Mouse (Mus musculus) right cerebral cortex, postnatal 36 days (tissue): Measurements from ENCODE around the gene Tmx4.
"Not testable (repeated sequence)": the region's sequence is repeated elsewhere in the genome, so short reads cannot be mapped to it uniquely, and the experiment has no call there.

ENCODE experiments used
- DNase-seq, 2 experiments: peaks; one replicate each; pipeline ENCODE4 v3.0.0; 2022; ENCODE audit warnings: low spot score in 2 of 2, mixed read lengths in 1 of 2

The Tmx4 gene

DNA sequence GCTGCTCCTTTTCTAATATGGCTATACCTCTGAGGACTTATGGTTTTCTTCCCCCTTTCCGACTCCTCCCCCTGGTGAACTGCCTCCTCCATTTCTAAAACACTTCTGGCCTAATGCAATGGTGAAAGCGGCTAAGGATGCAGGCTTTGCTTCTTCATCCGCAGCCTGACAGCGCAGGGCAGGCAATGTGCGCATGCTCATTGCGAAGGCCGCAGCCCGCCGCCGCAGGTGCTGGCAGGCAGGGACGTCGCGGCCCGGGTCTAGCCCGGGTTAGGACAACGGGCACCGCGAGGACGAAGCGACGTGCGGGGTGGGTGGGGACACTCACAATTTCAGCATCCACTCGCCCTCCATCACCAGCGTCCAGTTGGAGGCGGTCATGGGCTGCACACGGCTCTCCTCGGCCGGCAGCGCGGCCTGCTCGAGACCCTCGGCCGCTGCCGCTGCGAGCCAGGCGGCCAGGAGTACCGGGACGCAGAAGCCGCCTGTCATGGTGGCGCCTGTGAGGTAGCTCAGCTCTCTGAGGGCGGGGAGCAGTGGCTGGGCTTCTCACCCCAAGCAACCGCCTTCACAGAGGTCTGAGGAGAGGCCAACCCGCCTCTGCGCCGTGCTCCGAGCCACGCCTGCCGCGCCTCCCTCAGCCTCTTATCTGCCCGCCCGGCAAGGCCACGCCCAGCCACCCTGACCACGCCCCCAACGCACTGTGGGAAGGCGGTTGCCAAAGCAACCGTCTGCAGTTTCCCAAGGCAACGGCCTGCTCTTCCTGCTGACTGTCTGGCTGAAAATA, at the start of gene Tmx4:
Gene Tmx4 (minus strand): TSS at position 632 of the 787 bp plus-strand sequence.
- peak; percentile 96 to 97 for DNase-seq

DNA sequence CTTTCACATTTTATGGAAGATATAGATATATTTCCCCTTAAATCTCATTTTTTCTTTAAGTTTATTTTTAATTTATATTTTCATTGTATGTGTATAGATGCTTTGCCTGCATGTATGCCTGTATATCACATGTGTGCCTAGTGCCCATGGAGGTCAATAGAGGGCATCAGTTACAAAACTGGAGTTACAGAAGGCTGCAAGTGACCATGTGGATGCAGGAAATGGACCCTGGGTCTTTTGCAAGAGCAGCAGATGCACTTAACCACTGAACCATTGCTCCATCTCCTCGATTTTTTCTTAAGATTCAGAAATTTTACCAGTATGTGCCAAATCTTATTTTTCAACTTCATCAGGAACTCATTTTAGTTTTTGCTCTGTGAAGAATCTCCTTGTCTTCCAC, 48.2 kb upstream of the Tmx4 start:
- DNase-seq = no peak

DNA sequence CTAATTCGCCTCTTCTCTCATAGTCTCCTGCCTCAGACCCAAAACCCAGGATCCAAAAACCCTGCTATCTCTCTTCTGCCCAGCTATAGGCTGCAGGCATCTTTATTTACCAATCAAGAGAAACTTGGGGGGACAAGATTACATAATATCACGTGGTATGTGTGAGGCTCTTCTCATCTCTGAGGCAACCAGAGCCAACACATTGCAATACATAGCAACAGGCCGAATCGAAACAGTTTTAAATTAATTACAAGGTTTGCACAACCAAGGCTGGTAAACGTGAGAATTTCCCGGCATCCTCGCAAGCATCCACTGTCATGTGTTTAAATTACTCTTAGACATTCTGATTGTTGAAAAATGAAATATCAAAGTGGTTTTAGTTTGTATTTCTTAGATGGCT, 47.1 kb upstream of the Tmx4 start:
- DNase-seq = no peak

DNA sequence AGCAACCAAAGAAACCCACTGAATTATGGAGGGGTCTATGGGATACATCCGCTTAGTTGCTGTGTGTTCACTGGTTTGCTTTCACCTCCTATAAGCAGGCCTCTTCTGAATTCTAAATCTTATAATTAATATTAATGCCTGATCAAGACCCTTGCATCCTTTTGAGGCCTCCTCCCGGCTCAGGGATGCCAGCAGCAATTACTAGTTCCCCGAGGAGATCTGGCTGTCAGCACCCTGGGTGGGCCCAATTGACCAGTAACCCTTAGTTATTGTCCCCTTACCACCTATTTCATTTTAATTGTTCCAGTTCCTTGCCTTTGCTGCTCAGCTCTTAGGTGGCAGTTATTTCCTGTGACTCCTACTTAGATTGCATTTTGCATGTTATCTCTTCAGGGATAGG, 38.4 kb upstream of the Tmx4 start:
- no peak for DNase-seq

DNA sequence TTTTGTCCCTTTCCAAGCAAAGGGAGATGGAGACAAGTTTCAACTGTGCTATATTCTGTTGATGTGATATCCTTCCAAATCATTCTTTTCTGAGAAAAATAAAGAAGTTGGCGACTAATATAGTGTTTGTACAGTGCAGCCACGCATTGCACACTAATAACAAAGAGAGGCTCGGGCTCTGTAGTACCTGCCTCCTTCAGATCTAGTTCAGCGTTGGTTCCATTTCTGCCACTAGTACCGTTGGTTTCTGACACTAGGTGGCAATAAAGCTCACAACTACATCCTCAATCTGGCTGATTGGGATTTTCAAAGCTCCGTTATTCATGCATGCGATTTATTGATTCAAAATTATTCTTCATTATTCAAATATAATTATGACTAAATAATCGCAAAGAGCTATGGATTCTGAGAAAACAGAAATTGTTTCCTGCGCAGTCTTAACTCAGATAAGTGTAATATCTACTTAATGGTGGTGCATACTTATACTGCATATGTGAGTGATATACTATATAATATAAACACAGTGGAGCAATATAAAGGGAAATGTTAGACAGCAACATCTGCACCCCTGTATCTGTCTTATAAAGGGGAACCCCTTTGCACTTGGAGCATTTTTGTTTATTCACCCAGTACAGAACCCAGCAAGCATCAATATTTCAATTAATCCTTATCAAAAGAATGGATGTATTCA, 37.5 kb upstream of the Tmx4 start:
- DNase-seq = peak in 1 of 2 experiments; percentile 18

DNA sequence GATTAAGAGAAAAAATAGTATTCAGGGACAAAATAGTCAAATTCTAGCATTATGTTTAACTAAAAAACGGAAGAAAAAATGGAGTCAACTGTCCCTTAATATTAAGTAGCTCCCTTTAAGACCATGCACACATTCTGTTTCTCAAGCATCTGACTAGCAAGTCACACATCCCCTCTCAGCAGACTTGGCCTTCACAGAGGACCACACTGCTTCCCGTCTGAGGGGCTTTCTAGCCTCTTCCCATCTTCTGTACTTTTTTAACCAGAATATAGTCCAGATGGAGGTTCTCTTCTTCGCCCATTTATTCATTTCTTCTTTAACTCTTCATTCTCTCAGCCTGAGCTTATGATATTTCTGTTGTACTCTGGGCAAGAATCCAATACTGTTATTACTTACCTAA, 35.6 kb upstream of the Tmx4 start:
- DNase-seq = no peak

DNA sequence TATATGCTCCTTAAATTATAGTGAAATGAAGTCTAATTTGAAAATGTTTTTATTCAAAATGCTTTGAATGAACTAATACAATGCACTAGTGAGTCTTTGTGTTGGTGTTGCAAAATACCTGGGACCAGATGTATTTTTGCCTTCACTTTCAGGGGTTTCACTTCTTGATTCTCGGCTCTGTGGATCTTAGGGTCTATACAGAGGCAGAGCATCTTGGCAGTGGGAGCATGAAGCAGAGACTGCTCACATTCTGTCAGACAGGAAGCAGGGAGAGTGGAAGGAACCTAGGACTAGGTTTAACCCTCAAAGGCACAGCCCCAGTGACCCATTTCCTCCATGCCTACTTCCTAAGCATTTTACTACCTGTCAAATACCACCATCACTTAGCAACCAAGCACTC, 31.5 kb upstream of the Tmx4 start:
- DNase-seq = no peak

DNA sequence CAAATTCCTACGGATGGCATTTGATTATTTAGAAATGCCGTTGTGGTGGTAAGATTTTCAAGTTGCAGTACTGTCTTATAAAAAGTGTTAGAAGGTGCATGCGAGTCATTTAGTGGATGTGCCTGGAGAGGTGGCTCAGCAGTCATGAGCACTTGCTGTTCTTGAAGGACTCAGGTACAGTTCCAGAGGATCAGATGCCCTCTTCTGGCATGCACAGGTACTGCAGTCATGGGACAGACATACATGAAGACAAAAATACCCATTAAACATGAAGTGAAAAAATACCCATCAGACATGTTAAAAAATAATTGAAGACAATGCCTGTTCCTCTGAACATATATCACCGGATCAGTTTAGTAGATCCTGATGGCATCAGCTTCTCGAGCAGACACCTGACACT, 29.7 kb upstream of the Tmx4 start:
- peak in 1 of 2 experiments; percentile 15 for DNase-seq

DNA sequence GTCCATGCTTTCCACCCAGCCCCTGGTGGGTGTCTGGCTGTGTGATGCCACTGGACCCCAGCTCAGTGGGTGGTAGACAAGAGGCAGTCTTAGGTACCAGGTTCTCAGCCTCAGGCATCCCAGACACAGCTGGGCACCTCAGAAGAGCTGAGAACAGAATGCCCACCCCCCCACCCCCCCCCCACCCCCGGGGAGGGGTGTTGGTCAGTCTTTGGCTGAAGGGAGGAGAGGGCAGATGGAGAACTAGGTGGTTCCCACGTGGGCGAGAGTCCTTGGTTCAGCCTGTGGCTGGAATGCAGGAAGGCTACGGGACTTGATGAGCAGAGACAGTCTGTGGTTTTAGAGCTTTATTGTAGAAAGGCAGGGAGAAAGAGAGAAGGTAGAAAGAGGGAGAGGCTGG, 12.5 kb upstream of the Tmx4 start:
- no peak for DNase-seq

DNA sequence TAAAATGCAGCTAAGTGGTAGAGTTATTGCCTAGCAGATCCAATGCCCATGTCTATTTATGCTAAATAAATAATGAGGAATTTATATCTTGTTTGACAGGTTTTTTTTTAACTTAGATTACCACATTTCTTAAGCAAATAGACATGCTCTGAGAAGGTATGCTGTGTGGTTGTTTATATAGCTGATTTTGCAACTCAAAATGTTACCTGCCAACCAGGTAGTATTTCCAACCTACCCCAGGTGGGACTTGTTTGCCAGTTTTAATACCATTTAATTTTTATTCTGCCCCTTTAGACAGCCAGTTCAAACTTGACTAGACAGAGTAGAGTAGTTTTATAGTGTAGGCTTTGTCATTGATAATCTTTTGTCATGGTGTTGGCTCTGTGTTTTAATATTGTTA, 10.7 kb upstream of the Tmx4 start:
- no peak for DNase-seq

DNA sequence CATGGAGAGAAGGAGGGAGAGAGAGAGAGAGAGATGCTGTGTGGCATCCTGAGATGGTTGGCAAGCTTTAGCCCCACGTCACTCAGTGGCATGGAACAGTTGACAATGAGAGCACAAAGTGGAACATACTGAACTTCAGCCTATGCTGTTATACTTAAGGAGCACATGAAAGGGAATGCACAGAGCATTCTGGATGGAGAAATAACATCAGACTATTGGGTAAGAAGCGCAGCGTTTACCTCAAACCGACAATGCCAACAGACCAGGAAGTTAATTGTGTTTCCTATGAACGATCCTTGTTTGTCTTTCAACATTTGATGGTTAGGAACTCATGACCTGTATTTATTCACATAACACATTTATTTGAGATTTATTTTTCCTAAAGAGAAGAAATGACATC, 8.8 kb upstream of the Tmx4 start:
- no peak for DNase-seq

DNA sequence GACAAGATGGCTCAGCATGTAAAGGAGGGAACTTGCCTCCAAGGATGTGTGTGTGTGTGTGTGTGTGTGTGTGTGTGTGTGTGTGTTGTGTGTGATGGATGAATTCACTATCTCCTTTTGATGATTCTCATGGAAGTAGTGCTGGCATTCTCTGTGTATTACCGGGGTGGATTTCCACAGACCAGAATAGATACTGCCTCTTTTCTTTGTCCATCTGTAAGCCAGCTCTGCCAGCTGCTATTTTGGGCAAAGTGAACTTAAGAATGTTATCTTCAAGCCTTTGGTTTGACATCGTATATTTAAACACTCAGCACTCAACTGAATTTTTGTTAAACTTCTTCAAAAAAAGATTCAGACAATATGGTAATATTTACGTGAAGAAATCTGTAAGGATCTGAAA, 5.1 kb upstream of the Tmx4 start:
- DNase-seq = peak; percentile 10 to 38

DNA sequence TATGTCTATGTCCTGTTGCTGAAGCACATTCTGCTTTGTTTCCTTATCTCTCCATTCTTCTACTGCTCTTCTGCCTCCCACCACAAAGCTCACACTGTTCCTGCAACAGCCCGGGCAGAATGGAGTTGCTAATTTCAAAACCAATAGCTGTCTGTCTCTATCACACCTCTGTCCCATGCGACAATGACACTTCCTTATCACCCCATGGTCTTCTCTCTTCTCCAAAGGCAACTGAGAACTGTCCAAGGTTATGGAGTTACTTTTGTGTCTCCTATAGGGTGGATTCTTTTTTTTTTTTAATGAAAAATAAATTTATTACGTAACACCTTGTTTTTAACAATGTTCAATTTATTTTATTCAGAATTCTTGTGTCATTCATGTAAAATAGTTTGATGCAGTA, 1.8 kb upstream of the Tmx4 start:
- DNase-seq = no peak

DNA sequence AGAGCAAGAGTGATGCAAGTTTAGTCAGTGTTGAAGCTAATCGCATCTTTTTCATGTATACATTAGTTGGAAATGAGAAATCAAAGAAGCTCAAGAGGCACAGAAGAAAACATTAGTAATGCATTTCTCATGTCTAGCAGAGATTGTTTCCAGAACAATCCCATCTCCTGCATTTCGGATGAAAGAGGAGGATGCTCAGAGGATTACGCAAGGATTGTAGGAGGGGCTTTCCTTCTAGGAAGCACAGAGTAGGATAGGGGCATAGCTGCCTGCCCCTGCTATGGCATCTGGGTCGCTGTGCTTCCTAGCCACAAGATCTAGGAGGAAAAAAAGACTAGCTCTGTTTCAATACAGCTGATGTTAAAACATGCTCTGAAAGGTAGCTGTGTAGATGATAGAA, 1.2 kb upstream of the Tmx4 start:
- DNase-seq = no peak

DNA sequence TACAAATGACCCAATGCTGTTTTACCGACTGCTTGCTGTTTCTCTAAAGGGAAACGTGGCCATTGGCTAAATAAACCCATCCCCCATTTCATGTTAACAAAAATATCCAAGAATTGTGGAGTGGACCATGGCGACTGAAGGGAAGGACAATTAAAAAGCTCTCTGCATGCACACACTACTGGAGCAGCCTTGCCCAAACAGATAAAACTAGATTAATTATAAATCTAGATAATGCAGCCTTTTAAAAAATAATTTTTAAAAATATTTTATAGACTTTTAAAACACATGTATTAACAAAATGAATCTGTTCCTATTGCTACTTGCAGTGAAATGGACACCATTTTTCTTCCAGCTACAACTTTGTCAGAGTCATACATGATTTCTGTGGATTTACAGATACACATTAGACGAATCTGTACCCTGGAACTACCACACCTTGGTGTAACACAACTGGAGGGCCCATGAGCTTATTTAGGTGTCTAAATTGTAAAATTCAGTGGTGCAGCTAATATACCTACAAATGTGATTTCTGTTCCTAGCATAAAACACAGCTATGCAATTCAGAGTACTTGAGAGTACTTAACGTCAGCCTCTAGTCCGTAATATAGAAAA, 462 bp upstream of the Tmx4 start:
- DNase-seq = no peak

DNA sequence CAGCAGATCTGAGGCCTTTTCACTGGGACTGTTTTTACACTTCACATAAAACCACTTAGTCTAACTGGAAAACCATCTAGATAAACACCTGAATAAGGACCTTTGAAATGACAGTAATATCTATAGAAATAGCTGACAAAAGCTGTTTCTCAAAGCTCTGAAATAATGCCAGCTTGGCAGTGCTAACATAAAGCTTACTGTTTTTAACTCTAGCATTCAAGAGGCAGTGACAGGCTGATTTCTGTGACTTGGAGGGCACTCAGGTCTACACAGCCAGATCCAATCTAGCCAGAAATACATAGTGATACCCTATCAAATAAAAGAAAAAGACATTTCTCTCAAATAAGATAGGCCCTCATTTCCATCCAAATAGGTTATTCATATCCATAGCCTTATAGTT, 1.6 kb downstream of the Tmx4 start:
- DNase-seq = no peak

DNA sequence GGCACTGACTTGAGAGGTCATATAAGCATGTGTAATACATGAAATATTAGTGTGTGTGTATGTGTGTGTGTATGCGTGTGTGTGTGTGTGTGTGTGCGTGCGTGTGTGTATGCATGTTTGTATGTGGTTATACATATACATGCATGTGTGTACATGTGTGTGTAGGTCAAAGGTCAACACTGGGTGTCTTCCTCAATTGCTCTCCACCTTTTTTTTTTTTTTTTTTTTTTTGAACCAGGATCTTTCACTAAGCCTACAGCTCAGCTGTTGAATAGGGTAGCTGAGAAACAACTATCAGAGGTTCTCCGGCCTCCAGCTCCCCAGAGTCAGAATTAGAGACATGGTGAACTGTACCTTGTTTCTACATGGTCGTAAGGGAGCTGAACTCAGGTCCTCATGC, 2.6 kb downstream of the Tmx4 start:
- no peak for DNase-seq

DNA sequence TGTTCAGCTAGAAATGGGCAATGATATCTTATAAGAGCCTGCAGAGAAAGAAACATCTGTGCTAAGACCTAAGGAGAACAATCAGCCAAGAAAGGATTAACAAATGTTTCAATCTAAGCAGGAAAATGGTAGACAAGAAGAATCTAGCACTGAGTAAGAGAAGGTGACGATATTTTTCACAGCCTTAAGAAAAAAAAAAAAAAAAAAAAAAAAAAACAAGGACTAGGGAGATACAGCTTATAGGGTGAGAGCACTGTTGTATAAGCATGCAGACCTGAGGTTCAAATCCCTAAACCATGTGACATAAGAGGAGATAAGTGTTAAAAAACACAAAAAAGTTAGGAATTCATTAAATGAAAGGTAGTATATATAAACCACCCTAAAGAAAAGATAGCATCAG, 3.5 kb downstream of the Tmx4 start:
- DNase-seq = no peak

DNA sequence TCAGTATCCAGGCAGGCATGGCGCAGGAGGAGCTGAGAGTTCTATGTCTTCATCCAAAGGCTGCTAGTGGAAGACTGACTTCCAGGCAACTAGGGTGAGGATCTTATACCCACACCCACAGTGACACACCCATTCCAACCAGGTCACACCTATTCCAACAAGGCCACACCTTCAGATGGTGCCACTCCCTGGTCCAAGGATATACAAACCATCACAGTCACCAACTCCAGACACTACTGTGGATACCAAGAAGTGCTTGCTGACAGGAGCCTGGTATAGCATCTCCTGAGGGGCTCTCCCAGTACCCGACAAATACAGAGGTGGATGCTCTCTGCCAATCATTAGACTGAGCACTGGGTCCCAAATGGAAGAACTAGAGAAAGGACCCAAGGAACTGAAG, 15.4 kb downstream of the Tmx4 start:
- DNase-seq = not testable (repeated sequence)

DNA sequence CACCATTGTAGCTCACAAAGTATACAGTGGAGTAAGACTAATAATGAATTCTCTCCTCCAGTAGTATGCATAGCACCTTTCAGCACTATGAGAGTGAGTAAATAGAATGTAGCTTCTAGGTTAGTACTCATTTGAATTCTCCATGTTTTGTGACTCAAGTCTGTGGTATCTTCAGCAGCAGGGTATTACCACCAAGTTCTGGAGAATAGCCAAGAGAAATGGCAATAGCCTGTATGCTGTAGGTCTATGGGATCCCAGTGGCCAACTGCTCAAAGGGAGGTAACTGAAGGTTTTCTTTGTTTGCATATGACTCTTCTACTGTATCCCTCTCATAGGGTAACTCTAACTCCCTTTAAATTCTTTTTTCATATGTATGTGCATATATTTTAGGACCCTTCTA, 39.0 kb downstream of the Tmx4 start:
- DNase-seq = no peak

DNA sequence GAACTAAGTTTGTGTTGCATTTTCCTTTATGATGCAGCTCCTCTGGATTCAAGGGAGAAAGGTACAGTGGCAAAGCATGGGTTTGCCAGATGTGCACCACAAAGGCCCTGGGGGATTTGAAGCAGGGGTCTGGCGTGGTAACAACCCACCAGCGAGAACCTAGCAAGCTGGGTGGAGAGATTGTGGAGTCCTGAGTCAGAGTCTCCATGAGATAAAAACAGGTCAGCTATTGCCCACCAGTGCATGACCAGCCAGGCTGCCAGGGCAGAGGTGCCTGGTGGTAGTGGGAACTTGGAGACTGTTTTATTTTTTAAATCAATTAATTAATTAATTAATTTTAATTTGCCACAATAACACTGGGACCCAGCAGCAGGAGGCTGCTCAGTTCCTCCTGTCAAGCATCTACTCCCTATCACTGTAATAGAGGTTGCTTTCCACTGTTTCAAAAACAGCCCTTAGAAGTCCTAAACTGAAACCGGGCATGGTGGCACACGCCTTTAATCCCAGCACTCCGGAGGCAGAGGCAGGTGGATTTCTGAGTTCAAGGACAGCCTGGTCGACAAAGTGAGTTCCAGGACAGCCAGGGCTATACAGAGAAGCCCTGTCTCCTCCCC, 52.8 kb downstream of the Tmx4 start:
- DNase-seq = no peak

DNA sequence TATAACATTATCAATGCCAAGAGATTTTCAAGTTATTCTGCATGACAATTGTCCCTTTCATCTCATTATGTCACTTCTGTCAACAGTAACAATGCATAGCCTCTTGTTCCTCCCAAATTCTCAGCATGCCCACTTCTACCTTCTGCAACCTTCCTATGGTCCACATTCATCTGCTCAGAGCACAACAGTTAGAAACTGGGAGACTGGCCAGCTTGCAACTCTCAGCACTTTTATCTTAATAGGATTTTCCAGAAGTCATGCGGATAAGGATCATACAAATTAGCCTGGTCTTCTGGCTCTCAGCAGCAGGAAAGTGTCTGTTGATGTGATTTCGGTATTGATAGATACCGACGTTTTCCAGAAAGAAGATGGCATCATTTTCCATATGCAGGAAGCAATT, 58.7 kb downstream of the Tmx4 start:
- no peak for DNase-seq

DNA sequence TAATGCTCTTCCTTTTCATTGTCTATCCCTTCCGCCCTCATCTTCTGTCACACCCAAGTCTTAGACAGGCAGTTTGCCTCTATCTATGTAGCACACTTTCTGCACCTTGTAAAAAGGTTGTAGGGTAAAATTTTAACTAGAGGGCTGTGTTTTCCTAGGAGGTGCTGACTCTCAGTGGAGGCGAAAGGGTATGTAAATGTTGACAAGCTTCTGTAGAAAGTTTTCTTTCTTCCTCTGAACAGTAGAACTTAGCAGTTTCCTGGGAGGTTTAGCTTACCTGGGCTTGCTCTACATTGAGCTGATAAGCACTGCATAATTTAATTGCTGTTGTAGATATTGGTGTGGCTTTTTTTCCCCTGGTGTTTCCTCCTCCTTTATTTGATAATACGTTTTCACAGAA, 84.5 kb downstream of the Tmx4 start:
- no peak for DNase-seq
